Mouse (Mus musculus) erythroblast, embryonic 14.5 days (primary cell): ENCODE data around the gene Zscan20. TPM values are rescaled to one million over a fixed set of nuclear protein-coding genes. Genes with fewer than 3 reads are reported as not detected.
"Not testable (repeated sequence)": the region's sequence is repeated elsewhere in the genome, so short reads cannot be mapped to it uniquely, and the experiment has no call there.

Experiments
- H3K27me3 ChIP-seq: 2 replicates; pipeline ENCODE4 v1.6.1; 2012; ENCODE audit warnings: inconsistent platforms; ENCODE audit not compliant: control insufficient read depth
- H3K36me3 ChIP-seq: 2 replicates; pipeline ENCODE4 v1.6.1; 2012; ENCODE audit warnings: mild to moderate bottlenecking, inconsistent platforms; ENCODE audit not compliant: control insufficient read depth
- H3K4me1 ChIP-seq: 2 replicates; pipeline ENCODE4 v1.6.1; 2012; ENCODE audit warnings: inconsistent platforms; ENCODE audit not compliant: control insufficient read depth
- H3K4me3 ChIP-seq: replicated peaks from 2 replicates; pipeline ENCODE3; 2012; ENCODE audit warnings: moderate library complexity, mild to moderate bottlenecking, inconsistent platforms
- H3K9me3 ChIP-seq: 2 replicates; pipeline ENCODE4 v1.6.1; 2012; ENCODE audit warnings: low read length, inconsistent platforms, mixed read lengths; ENCODE audit not compliant: control insufficient read depth
- GATA1 ChIP-seq: IDR thresholded peaks from 2 replicates; pipeline ENCODE4 v1.6.1; 2012; ENCODE audit warnings: low read length, inconsistent platforms, mixed read lengths
- TAL1 ChIP-seq: IDR thresholded peaks from 3 replicates; pipeline ENCODE4 v1.6.1; 2012; ENCODE audit warnings: low read length, inconsistent platforms, mixed read lengths
- polyA plus RNA-seq: library from polyadenylated mRNA; stranded (reverse); fragments of >175 nt; gene quantifications from 2 replicates; pipeline ENCODE4 v1.2.3, GENCODE M21; 2012

Zscan20 gene
- polyA plus RNA-seq, 1 experiment, result 0.06 TPM

- H3K4me1 ChIP-seq, result peaks cover 6% of the 10 kb centered on the region
- no peak overlapping the region for H3K4me3 ChIP-seq
- TF ChIP-seq GATA1 (no peak), TAL1 (no peak)
- no peaks in the 10 kb centered on the region for H3K27me3 ChIP-seq
- H3K36me3 ChIP-seq, result peaks cover 9% of the 10 kb centered on the region
- no peaks in the 10 kb centered on the region for H3K9me3 ChIP-seq
Measured at GRCm38 (mm10) chr4:128594062-128594461, 15.8 kb downstream of the Zscan20 start.

- Histone ChIP-seq H3K4me1 (peaks cover 6% of the 10 kb centered on the region), H3K36me3 (peaks cover 16% of the 10 kb centered on the region)
- TF ChIP-seq TAL1 (no peak), GATA1 (no peak)
Measured at GRCm38 (mm10) chr4:128593286-128593685, 16.6 kb downstream of the Zscan20 start.

GRCm38 (mm10) chr4:128579182-128579581 lies 30.7 kb downstream of the Zscan20 start:
- TF ChIP-seq GATA1, result no peak
- TF ChIP-seq TAL1, result no peak
- H3K4me3 ChIP-seq, result no peak overlapping the region

More at GRCm38 (mm10) chr4:128593286-128593685, 16.6 kb downstream of the Zscan20 start:
- Histone ChIP-seq H3K27me3 (no peaks in the 10 kb centered on the region), H3K9me3 (no peaks in the 10 kb centered on the region), H3K4me3 (no peak overlapping the region)

GRCm38 (mm10) chr4:128575811-128576210 lies 34.1 kb downstream of the Zscan20 start:
- H3K36me3 ChIP-seq, result no peaks in the 10 kb centered on the region; the same call in 1 of the 2 replicates
- H3K4me3 ChIP-seq, result no peak overlapping the region
- no peak for TF ChIP-seq TAL1
- no peak for TF ChIP-seq GATA1
- no peaks in the 10 kb centered on the region for H3K4me1 ChIP-seq
- H3K9me3 ChIP-seq, result no peaks in the 10 kb centered on the region
- H3K27me3 ChIP-seq, result no peaks in the 10 kb centered on the region

More at GRCm38 (mm10) chr4:128579182-128579581, 30.7 kb downstream of the Zscan20 start:
- no peaks in the 10 kb centered on the region for H3K27me3 ChIP-seq
- H3K36me3 ChIP-seq, result no peaks in the 10 kb centered on the region; the same call in 1 of the 2 replicates
- peaks cover 8% of the 10 kb centered on the region for H3K9me3 ChIP-seq
- no peaks in the 10 kb centered on the region for H3K4me1 ChIP-seq

- Histone ChIP-seq H3K4me3 (no peak overlapping the region), H3K27me3 (no peaks in the 10 kb centered on the region), H3K4me1 (no peaks in the 10 kb centered on the region), H3K9me3 (no peaks in the 10 kb centered on the region), H3K36me3 (no peaks in the 10 kb centered on the region)
- no peak for TF ChIP-seq GATA1
- TF ChIP-seq TAL1, result no peak
Measured at GRCm38 (mm10) chr4:128560327-128560726, 49.6 kb downstream of the Zscan20 start.

GRCm38 (mm10) chr4:128554198-128554597 lies 55.7 kb downstream of the Zscan20 start:
- TF ChIP-seq TAL1, result no peak
- TF ChIP-seq GATA1, result no peak
- no peaks in the 10 kb centered on the region for H3K27me3 ChIP-seq
- no peaks in the 10 kb centered on the region for H3K36me3 ChIP-seq
- H3K4me3 ChIP-seq, result no peak overlapping the region
- no peaks in the 10 kb centered on the region for H3K9me3 ChIP-seq
- no peaks in the 10 kb centered on the region for H3K4me1 ChIP-seq

- H3K4me3 ChIP-seq, result no peak overlapping the region
- H3K4me1 ChIP-seq, result no peaks in the 10 kb centered on the region
- H3K36me3 ChIP-seq, result no peaks in the 10 kb centered on the region
- TF ChIP-seq TAL1, result no peak
- TF ChIP-seq GATA1, result no peak
- no peaks in the 10 kb centered on the region for H3K9me3 ChIP-seq
- no peaks in the 10 kb centered on the region for H3K27me3 ChIP-seq
Measured at GRCm38 (mm10) chr4:128550756-128551155, 59.1 kb downstream of the Zscan20 start.

GRCm38 (mm10) chr4:128543956-128544486 lies 65.9 kb downstream of the Zscan20 start:
- H3K4me3 ChIP-seq, H3K9me3 ChIP-seq, H3K4me1 ChIP-seq, H3K36me3 ChIP-seq, H3K27me3 ChIP-seq: not testable (repeated sequence)

GRCm38 (mm10) chr4:128543378-128543777 lies 66.5 kb downstream of the Zscan20 start:
- Histone ChIP-seq H3K9me3 (no peaks in the 10 kb centered on the region), H3K4me1 (no peaks in the 10 kb centered on the region), H3K36me3 (no peaks in the 10 kb centered on the region), H3K4me3 (no peak overlapping the region), H3K27me3 (no peaks in the 10 kb centered on the region)
- TF ChIP-seq GATA1 (no peak), TAL1 (no peak)

Other genes with a start within 250 kb of the Zscan20 start
- 0.01 and 0.02 TPM in 2 replicates for gene Tlr12, start 8.5 kb upstream of the Zscan20 start, polyA plus RNA-seq
- gene Phc2, start 44.6 kb upstream of the Zscan20 start, polyA plus RNA-seq, result 9.0 and 11.2 TPM in 2 replicates
- not detected in 2 replicates for gene A3galt2, start 145.3 kb upstream of the Zscan20 start, polyA plus RNA-seq
- 6.5 and 6.7 TPM in 2 replicates for gene Zfp362, start 195.9 kb upstream of the Zscan20 start, polyA plus RNA-seq